Mouse (Mus musculus): ENCODE results near the gene Ipo11. TPM values are rescaled to one million over a fixed set of nuclear protein-coding genes. Genes with fewer than 3 reads are reported as not detected.

Gene Ipo11
- polyA plus RNA-seq, 1 experiment from 2014 or later: 73.4 TPM

GRCm38 (mm10) chr13:106835844-106836526, 100.8 kb downstream of the Ipo11 start:
- no peaks in the 10 kb centered on the region for H3K4me1 ChIP-seq (ENCODE audit: insufficient read depth)
- no peaks in the 10 kb centered on the region for H3K9me3 ChIP-seq (ENCODE audit: low read depth, low read length)
- H3K4me2 ChIP-seq: peak overlapping the region; percentile 23
- no peak overlapping the region; the same call in 1 of the 2 replicates for H3K9ac ChIP-seq
- no peak for TF ChIP-seq CTCF (IDR thresholded peaks at IDR 0.05; ENCODE audit: low read depth)
- H3K4me3 ChIP-seq (ENCODE audit: low read depth, low read length): peak overlapping the region; percentile 17
- DNase-seq: peak; percentile 86
- ATAC-seq (ENCODE audit: insufficient read depth): peak; percentile 93
- 36% methylated on average over 15 of the region's 15 CpGs for WGBS
- no peaks in the 10 kb centered on the region for H3K27me3 ChIP-seq (ENCODE audit: insufficient read depth, low read length)
- 0 out of 2 replicates have a peak, but pooled peaks cover 10% of the 10 kb centered on the region for H3K36me3 ChIP-seq (ENCODE audit: insufficient read depth)
- peak overlapping the region; percentile 58; the same call in 1 of the 2 replicates for H3K27ac ChIP-seq (ENCODE audit: low read depth)

- WGBS: 28% methylated on average over 6 of the region's 6 CpGs
- Histone ChIP-seq H3K27ac (ENCODE audit: low read depth) (no peak overlapping the region), H3K27me3 (ENCODE audit: insufficient read depth, low read length) (no peaks in the 10 kb centered on the region), H3K4me2 (no peak overlapping the region), H3K4me1 (ENCODE audit: insufficient read depth) (no peaks in the 10 kb centered on the region), H3K9me3 (ENCODE audit: low read depth, low read length) (no peaks in the 10 kb centered on the region), H3K36me3 (ENCODE audit: insufficient read depth) (0 out of 2 replicates have a peak, but pooled peaks cover 5% of the 10 kb centered on the region), H3K9ac (no peak overlapping the region), H3K4me3 (ENCODE audit: low read depth, low read length) (no peak overlapping the region)
- DNase-seq: no peak
- no peak for TF ChIP-seq CTCF (IDR thresholded peaks at IDR 0.05; ENCODE audit: low read depth)
- ATAC-seq (ENCODE audit: insufficient read depth): no peak
These were observed 106.7 kb downstream of the Ipo11 start for GRCm38 (mm10) chr13:106830029-106830428.

DNA sequence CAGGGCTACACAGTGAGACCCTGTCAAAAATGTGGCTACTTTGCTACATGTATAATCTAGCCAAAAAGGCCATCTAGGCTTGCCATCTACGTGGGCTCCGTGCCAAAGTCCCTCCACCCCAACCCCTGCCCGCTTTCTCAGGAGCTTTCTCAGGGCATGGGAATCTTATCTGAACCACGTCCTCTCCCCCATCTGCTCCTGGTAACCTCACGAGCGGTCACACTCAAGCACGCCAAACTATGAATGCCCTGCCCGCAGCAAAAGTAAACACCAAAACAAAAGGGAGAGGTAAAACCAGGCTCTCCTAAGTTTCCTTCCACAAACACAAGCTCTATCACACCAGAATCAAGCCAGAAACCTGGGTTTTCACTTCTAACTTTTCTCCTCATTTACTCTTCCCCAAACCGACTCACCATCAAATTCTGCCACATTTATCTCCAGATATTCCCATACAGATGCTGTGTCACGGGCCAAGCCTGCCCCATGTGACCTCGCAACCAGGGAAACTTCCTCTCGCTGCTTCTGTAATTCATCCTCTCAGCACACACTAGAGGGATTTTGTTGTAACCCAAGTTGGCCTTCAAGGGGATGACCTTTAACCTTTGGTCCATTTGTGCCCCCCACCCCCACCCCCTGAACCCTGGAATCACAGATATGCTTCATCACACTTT, 107.3 kb downstream of the Ipo11 start:
- TF ChIP-seq CTCF (IDR thresholded peaks at IDR 0.05; ENCODE audit: low read depth): no peak
- Histone ChIP-seq H3K36me3 (ENCODE audit: insufficient read depth) (0 out of 2 replicates have a peak, but pooled peaks cover 4% of the 10 kb centered on the region), H3K9me3 (ENCODE audit: low read depth, low read length) (no peaks in the 10 kb centered on the region), H3K9ac (no peak overlapping the region), H3K4me3 (ENCODE audit: low read depth, low read length) (no peak overlapping the region), H3K27ac (ENCODE audit: low read depth) (no peak overlapping the region), H3K4me1 (ENCODE audit: insufficient read depth) (no peaks in the 10 kb centered on the region), H3K27me3 (ENCODE audit: insufficient read depth, low read length) (no peaks in the 10 kb centered on the region), H3K4me2 (no peak overlapping the region)
- DNase-seq: no peak
- ATAC-seq (ENCODE audit: insufficient read depth): no peak
- 63% methylated on average over 12 of the region's 12 CpGs for WGBS

DNA sequence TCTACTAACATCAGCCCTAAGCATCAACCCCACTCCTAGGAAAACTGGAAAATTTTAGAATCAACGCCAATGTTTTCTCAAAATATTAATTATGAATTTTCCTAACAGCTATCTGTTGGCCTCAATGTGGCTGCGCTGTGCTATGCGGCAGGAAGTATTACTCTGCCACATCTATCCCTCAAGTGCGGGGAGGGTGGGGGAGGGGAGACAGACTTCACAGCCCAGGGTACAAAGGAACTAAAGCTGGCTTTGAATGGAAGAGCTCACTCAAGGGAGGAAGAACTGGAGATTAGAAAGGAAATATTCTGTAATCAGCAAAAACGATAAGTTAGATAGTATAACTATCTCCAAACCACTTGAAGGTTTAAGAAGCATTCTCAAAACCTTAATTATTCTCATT, 111.1 kb downstream of the Ipo11 start:
- Histone ChIP-seq H3K9ac (no peak overlapping the region), H3K27ac (ENCODE audit: low read depth) (no peak overlapping the region), H3K36me3 (ENCODE audit: insufficient read depth) (no peaks in the 10 kb centered on the region), H3K4me1 (ENCODE audit: insufficient read depth) (no peaks in the 10 kb centered on the region), H3K4me2 (no peak overlapping the region), H3K4me3 (ENCODE audit: low read depth, low read length) (no peak overlapping the region), H3K27me3 (ENCODE audit: insufficient read depth, low read length) (no peaks in the 10 kb centered on the region), H3K9me3 (ENCODE audit: low read depth, low read length) (no peaks in the 10 kb centered on the region)
- no peak for DNase-seq
- TF ChIP-seq CTCF (IDR thresholded peaks at IDR 0.05; ENCODE audit: low read depth): no peak
- WGBS: 78% methylated on average over 5 of the region's 5 CpGs
- no peak for ATAC-seq (ENCODE audit: insufficient read depth)

GRCm38 (mm10) chr13:106823875-106824191, 112.9 kb downstream of the Ipo11 start:
- 89% methylated on average over 2 of the region's 2 CpGs for WGBS
- no peak for TF ChIP-seq CTCF (IDR thresholded peaks at IDR 0.05; ENCODE audit: low read depth)
- no peaks in the 10 kb centered on the region for H3K36me3 ChIP-seq (ENCODE audit: insufficient read depth)
- no peak overlapping the region for H3K4me3 ChIP-seq (ENCODE audit: low read depth, low read length)
- no peaks in the 10 kb centered on the region for H3K27me3 ChIP-seq (ENCODE audit: insufficient read depth, low read length)
- no peak overlapping the region for H3K9ac ChIP-seq
- no peaks in the 10 kb centered on the region for H3K9me3 ChIP-seq (ENCODE audit: low read depth, low read length)
- DNase-seq (no peak), ATAC-seq (ENCODE audit: insufficient read depth) (no peak)
- no peaks in the 10 kb centered on the region for H3K4me1 ChIP-seq (ENCODE audit: insufficient read depth)
- no peak overlapping the region for H3K4me2 ChIP-seq
- no peak overlapping the region for H3K27ac ChIP-seq (ENCODE audit: low read depth)

DNA sequence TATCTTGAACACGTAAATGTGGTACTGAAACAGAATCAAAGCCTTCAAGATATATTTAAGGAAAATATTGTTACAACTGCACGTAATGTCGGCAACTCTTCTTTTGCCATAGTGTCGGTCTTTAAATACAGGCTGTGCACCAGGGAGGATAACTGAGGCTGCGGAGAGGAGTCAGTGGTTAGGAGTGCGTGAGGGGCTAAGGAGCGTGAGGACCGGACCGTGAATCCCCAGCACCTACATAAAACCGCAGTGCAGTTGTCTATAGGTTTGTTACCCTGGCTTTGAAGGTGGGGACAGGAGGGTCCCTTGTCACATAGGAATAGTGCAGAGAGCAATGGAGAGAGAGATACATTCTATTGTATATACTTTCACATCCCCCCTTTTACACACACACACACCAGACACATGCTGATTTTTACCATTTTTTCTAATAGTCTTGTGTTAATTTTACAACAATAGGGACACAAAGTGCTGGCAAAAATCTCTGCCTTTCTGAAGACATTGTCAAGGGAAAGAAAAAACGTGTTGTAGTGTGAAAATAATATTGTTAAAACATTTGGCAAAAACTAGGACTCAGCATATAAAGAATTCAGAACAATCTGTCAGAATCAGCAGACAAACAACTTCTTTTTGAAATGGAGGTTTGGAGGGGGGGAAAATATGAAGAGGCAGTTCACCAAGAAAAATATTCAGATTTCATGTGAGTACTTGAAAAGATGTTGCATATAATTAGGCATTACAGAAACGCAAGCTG, 113.5 kb downstream of the Ipo11 start:
- no peak overlapping the region for H3K4me2 ChIP-seq
- ATAC-seq (ENCODE audit: insufficient read depth) (no peak), DNase-seq (no peak)
- H3K36me3 ChIP-seq (ENCODE audit: insufficient read depth): no peaks in the 10 kb centered on the region
- H3K27me3 ChIP-seq (ENCODE audit: insufficient read depth, low read length): no peaks in the 10 kb centered on the region
- H3K27ac ChIP-seq (ENCODE audit: low read depth): no peak overlapping the region
- 92% methylated on average over 12 of the region's 12 CpGs for WGBS
- H3K9me3 ChIP-seq (ENCODE audit: low read depth, low read length): no peaks in the 10 kb centered on the region
- H3K4me1 ChIP-seq (ENCODE audit: insufficient read depth): no peaks in the 10 kb centered on the region
- no peak for TF ChIP-seq CTCF (IDR thresholded peaks at IDR 0.05; ENCODE audit: low read depth)
- H3K4me3 ChIP-seq (ENCODE audit: low read depth, low read length): no peak overlapping the region
- H3K9ac ChIP-seq: no peak overlapping the region

DNA sequence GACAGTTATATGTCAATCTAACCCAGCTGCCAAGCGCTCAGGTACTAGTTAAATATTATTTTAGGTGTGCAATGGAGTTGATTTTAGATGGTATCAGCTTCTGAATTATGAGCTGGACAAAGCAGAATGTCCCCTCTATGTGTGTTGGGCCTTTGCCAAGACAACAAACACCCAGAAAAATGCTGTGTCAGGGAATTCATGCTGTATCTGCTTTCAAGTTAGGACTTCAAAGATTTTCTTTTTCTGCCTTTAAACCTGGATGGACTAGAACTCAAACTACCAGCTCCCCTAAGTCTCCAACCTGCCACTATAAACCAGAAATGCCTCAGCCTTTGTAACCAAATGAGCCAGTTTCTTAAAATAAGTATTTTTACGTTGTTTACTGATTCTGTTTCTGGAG, 116.6 kb downstream of the Ipo11 start:
- no peak for TF ChIP-seq CTCF (IDR thresholded peaks at IDR 0.05; ENCODE audit: low read depth)
- Histone ChIP-seq H3K27ac (ENCODE audit: low read depth) (no peak overlapping the region), H3K4me1 (ENCODE audit: insufficient read depth) (no peaks in the 10 kb centered on the region), H3K27me3 (ENCODE audit: insufficient read depth, low read length) (no peaks in the 10 kb centered on the region), H3K9ac (no peak overlapping the region), H3K4me3 (ENCODE audit: low read depth, low read length) (no peak overlapping the region), H3K36me3 (ENCODE audit: insufficient read depth) (no peaks in the 10 kb centered on the region; the same call in 1 of the 2 replicates), H3K4me2 (no peak overlapping the region), H3K9me3 (ENCODE audit: low read depth, low read length) (no peaks in the 10 kb centered on the region)
- DNase-seq (peak; percentile 9), ATAC-seq (ENCODE audit: insufficient read depth) (no peak)
- WGBS: 94% methylated on average over 2 of the region's 2 CpGs
